Mouse (Mus musculus): ENCODE results near the gene Acss1. TPM values are rescaled to one million over a fixed set of nuclear protein-coding genes. Genes with fewer than 3 reads are reported as not detected.
A peak's percentile ranks its signal among the peaks of the same experiment; 100 is the strongest.

Acss1 gene
- polyA plus RNA-seq (2011; ENCODE audit: insufficient read length, low read depth, missing spikeins): 0.47 TPM in 1 of 2 replicates, not detected in the other

DNA sequence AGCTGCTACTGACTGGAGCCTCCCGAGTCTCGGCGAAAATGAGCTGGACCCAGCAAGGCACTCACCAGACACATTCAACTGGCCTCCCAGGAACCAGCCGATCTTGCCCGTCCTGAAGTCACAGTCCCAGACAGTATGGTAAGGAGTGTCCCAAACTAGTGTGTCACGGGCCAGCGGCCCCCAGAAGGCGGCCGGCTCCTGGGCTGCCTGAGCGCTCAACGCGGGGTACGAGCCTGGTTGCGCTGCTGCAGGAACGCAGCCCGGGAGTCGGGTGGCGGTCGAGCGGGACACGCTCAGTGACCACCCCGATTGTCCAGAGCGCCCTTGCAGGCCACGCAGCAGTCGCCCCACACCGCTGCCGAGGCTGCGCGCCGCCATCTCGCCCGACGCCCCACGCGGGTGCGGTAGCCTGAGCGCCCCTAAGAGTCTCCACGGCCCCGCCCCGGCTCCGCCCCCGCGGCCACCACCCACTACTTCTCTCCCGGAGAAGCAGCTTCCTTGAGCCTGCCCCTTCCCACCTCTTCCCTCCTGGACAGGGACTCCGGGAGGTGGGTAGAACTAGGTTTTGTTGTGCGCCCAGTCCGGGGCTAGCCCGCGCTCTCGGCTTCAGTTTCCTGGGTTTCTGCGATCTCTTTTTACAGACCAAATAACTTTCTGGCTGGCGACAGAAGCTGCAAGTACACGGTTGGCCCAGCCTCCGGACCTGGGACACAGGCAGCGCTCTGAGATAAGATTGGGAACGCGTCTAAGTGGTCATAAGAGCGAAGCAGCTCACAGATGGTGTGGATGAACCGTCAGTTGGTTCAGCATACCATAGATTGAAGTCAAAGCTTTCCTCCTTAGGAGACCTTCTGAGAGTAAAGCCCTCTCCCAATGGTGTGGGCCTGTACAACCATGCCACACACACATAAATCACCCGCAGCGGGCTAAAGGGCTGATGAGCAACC is at the start of gene Acss1:
Gene Acss1, minus strand, starts transcription at position 681 of the 947 bp plus-strand sequence.
- TF ChIP-seq POLR2A (IDR thresholded peaks at IDR 0.05; ENCODE audit: low read depth, low read length) (no peak), CTCF (IDR thresholded peaks at IDR 0.05; ENCODE audit: borderline replicate concordance, insufficient read depth, low read length) (no peak)
- Histone ChIP-seq H3K4me3 (ENCODE audit: insufficient read depth, low read length) (peak within 1 kb of the TSS; percentile 49), H3K4me1 (ENCODE audit: control insufficient read depth, insufficient read depth, low read length) (0 out of 2 replicates have a peak, but pooled peaks cover 2% of the 10 kb centered on the region), H3K27ac (ENCODE audit: insufficient read depth, low read length) (no peak within 1 kb of the TSS)

DNA sequence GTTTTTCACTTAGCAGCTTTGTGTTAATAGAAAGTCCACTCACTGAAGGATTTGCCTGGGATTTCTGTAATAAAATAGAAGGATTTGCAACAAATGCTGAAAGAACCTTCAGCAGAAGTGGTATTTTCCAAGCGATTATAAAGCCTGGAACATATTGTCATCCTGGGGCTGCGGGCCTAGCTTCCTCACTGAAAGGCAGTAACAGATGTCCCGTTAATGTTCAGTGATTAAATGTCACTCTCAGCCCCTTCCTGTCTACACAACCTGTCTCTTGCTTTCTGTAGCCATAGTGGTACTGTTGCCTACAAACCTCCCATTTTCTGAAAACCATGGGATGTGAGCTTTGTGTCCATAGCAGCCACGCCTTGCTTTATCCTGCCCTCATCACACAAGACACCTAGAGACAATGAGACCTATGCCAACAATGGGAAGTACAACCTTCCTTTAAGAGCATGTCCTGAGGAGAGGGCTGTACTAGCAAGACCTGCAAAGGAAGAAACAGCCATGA is 43.9 kb upstream of the Acss1 start:
- Histone ChIP-seq H3K4me3 (ENCODE audit: insufficient read depth, low read length) (no peak overlapping the region), H3K4me1 (ENCODE audit: control insufficient read depth, insufficient read depth, low read length) (no peaks in the 10 kb centered on the region), H3K27ac (ENCODE audit: insufficient read depth, low read length) (no peak overlapping the region)
- TF ChIP-seq CTCF (IDR thresholded peaks at IDR 0.05; ENCODE audit: borderline replicate concordance, insufficient read depth, low read length) (no peak), POLR2A (IDR thresholded peaks at IDR 0.05; ENCODE audit: low read depth, low read length) (no peak)

- TF ChIP-seq CTCF (IDR thresholded peaks at IDR 0.05; ENCODE audit: borderline replicate concordance, insufficient read depth, low read length) (no peak), POLR2A (IDR thresholded peaks at IDR 0.05; ENCODE audit: low read depth, low read length) (no peak)
- Histone ChIP-seq H3K4me1 (ENCODE audit: control insufficient read depth, insufficient read depth, low read length) (no peaks in the 10 kb centered on the region; the same call in 1 of the 2 replicates), H3K4me3 (ENCODE audit: insufficient read depth, low read length) (no peak overlapping the region), H3K27ac (ENCODE audit: insufficient read depth, low read length) (no peak overlapping the region)
Measured at GRCm38 (mm10) chr2:150691481-150692170, 23.3 kb upstream of the Acss1 start.

GRCm38 (mm10) chr2:150690216-150690615 is 21.9 kb upstream of the Acss1 start:
- Histone ChIP-seq H3K4me3 (ENCODE audit: insufficient read depth, low read length) (no peak overlapping the region), H3K27ac (ENCODE audit: insufficient read depth, low read length) (no peak overlapping the region), H3K4me1 (ENCODE audit: control insufficient read depth, insufficient read depth, low read length) (no peaks in the 10 kb centered on the region; the same call in 1 of the 2 replicates)
- TF ChIP-seq POLR2A (IDR thresholded peaks at IDR 0.05; ENCODE audit: low read depth, low read length): no peak
- no peak for TF ChIP-seq CTCF (IDR thresholded peaks at IDR 0.05; ENCODE audit: borderline replicate concordance, insufficient read depth, low read length)

- no peak for TF ChIP-seq POLR2A (IDR thresholded peaks at IDR 0.05; ENCODE audit: low read depth, low read length)
- TF ChIP-seq CTCF (IDR thresholded peaks at IDR 0.05; ENCODE audit: borderline replicate concordance, insufficient read depth, low read length): no peak
- H3K4me1 ChIP-seq (ENCODE audit: control insufficient read depth, insufficient read depth, low read length): no peaks in the 10 kb centered on the region; the same call in 1 of the 2 replicates
- no peak within 1 kb of the TSS for H3K4me3 ChIP-seq (ENCODE audit: insufficient read depth, low read length)
- no peak within 1 kb of the TSS for H3K27ac ChIP-seq (ENCODE audit: insufficient read depth, low read length)
Measured at GRCm38 (mm10) chr2:150689223-150689800, 21.0 kb upstream of the Acss1 start, which contains the start of gene Vsx1. Gene Vsx1 (minus strand): TSS chr2:150689360.

GRCm38 (mm10) chr2:150688541-150689186 is 20.4 kb upstream of the Acss1 start:
- Histone ChIP-seq H3K4me1 (ENCODE audit: control insufficient read depth, insufficient read depth, low read length) (no peaks in the 10 kb centered on the region; the same call in 1 of the 2 replicates), H3K4me3 (ENCODE audit: insufficient read depth, low read length) (no peak overlapping the region), H3K27ac (ENCODE audit: insufficient read depth, low read length) (no peak overlapping the region)
- no peak for TF ChIP-seq POLR2A (IDR thresholded peaks at IDR 0.05; ENCODE audit: low read depth, low read length)
- TF ChIP-seq CTCF (IDR thresholded peaks at IDR 0.05; ENCODE audit: borderline replicate concordance, insufficient read depth, low read length): no peak

DNA sequence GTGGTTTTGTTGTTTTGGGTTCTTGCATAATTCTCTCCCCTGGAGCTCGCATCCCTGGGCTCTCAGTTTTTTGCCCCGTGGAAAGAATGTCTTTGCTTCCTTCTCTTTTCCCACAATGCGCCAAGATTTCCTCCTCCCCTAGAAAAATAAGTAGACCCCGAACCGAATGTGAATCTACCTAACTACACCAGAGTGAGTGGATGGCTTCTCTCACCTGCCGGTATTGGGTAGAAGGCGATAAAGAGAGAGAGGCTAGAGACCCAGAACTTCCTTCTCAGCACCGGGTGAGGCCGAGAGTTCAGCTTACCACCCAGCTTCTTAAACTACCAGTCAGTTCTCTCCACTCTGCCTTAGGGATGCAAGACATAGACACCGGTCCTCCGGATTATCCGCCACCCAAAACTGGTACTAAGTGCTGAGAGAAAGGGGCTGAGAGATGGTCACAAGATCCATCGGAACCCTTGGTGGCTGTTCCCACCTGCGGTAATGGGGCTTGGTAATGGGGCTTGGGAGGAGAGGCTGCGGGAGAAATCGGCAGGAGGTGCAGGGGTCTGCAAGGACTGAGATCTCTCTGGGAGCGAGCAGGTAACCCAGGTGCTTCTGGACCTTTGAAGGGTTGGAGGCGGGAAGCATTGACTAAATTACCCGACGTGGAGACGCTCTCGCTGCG is 19.7 kb upstream of the Acss1 start:
- H3K27ac ChIP-seq (ENCODE audit: insufficient read depth, low read length): no peak overlapping the region
- no peak for TF ChIP-seq CTCF (IDR thresholded peaks at IDR 0.05; ENCODE audit: borderline replicate concordance, insufficient read depth, low read length)
- TF ChIP-seq POLR2A (IDR thresholded peaks at IDR 0.05; ENCODE audit: low read depth, low read length): no peak
- no peaks in the 10 kb centered on the region; the same call in 1 of the 2 replicates for H3K4me1 ChIP-seq (ENCODE audit: control insufficient read depth, insufficient read depth, low read length)
- no peak overlapping the region for H3K4me3 ChIP-seq (ENCODE audit: insufficient read depth, low read length)

DNA sequence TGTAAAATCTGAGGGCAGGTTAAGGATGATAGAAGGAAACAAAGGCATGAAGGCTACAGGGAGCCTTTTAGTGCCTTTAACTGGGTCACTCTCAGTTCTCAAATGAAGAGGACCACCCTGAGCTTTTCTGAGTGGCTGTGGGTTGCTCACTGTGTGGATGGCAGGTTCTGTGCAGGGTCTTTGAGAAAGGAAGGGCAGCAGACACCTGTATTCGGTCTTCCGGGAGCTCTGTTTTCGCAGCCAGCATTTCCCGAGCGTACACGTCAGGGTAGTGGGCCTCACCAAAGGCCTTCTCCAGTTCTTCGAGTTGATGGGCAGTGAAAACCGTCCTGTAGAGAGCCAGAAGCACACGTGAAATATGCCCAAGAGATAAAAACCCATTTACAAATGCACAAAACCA is 17.1 kb upstream of the Acss1 start:
- Histone ChIP-seq H3K4me3 (ENCODE audit: insufficient read depth, low read length) (no peak overlapping the region), H3K27ac (ENCODE audit: insufficient read depth, low read length) (no peak overlapping the region), H3K4me1 (ENCODE audit: control insufficient read depth, insufficient read depth, low read length) (no peaks in the 10 kb centered on the region; the same call in 1 of the 2 replicates)
- TF ChIP-seq CTCF (IDR thresholded peaks at IDR 0.05; ENCODE audit: borderline replicate concordance, insufficient read depth, low read length) (no peak), POLR2A (IDR thresholded peaks at IDR 0.05; ENCODE audit: low read depth, low read length) (no peak)

Measured in embryonic fibroblast, embryonic 13.5 days (primary cell).